Mouse (Mus musculus) kidney, adult 2 months (tissue): ENCODE data around the gene Dlgap5.

Experiments used
- CTCF ChIP-seq: fragments of 200-500 bp; conservative IDR thresholded peaks from 2 replicates; pipeline ENCODE4 v1.5.1; 2011; ENCODE audit warnings: low read depth, mild to moderate bottlenecking, control low read depth, low read length, moderate library complexity, mixed read lengths; ENCODE audit not compliant: insufficient read depth, insufficient read length
- POLR2A ChIP-seq: fragments of 200-500 bp; IDR thresholded peaks from one replicate; pipeline ENCODE4 v1.6.1; 2011; ENCODE audit warnings: low read depth, low read length, control low read depth

GRCm38 (mm10) chr14:47371689-47372088, 46.5 kb downstream of the Dlgap5 start:
- TF ChIP-seq CTCF (no peak), POLR2A (no peak)
